Mouse (Mus musculus) retina, postnatal 7 days (tissue): ENCODE data around the gene Morn5.

Experiments used
- DNase-seq: peaks from one replicate; pipeline ENCODE4 v3.0.0-alpha.2; 2012; ENCODE audit warnings: low read depth, low spot score

The Morn5 gene

DNA sequence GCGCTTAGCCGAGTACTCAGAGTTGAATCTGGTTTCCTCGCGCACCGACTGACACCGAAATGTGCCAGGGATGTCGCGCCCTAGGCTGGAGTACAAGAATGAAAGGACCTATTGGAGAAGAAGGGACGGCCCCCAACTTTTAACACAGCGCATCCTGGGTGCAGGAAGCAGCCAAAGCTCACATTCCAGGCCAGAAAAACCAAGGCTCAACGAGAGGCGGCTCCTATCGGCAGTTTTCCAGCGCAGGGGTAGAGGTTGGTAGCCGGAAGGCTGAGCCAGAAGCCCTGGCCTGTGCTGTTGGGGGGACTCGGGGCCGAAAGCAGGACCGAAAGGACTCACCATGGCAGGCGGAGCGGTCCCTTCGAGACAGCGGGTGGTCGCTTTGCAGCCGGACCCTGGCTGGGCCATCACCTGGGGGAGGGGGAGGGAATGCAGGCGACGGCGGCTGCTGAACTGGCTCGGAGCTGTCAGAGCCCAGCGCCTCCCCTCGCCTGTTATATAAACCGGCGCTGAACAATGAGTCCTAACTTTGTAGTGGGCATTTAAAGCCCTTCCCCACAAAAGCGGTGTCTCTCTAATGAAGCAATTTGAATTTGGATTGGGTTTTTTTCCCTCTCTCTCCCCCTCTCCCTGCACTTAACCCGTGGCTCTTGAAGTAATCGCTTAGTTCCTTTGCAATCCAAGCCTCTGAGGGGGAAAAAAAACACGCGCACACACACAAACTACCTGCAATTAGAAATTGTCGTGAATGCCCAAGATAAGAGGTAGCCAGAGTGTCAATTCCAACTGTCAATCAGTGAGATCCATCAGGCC, 54.5 kb downstream of the Morn5 start:
- DNase-seq = no peak

DNA sequence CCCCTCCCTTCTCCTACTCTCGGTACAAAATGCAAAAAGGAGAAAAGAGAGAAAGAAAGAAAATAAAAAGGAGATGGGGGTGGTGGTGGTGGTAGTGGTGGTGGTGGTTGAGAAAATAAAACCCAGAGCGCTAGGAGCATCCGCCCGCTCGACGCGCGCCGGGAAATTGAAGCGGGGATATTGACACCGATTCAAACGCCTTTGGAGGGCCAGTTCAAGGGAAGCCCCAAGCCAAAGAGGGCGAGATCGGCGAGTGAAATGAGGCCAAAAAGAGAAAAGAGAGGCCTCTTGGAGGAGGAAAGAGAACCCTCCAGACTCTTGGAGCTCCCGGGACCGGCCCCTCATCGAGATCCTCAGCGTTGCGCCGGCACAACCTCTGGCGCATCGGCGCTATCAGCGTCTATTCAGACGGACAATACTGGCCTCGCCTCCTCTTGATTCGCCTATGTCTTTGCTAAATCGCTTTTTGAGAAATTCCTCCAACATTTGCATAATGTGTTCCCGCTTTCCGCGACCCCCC, 55.2 kb downstream of the Morn5 start:
- DNase-seq = no peak

DNA sequence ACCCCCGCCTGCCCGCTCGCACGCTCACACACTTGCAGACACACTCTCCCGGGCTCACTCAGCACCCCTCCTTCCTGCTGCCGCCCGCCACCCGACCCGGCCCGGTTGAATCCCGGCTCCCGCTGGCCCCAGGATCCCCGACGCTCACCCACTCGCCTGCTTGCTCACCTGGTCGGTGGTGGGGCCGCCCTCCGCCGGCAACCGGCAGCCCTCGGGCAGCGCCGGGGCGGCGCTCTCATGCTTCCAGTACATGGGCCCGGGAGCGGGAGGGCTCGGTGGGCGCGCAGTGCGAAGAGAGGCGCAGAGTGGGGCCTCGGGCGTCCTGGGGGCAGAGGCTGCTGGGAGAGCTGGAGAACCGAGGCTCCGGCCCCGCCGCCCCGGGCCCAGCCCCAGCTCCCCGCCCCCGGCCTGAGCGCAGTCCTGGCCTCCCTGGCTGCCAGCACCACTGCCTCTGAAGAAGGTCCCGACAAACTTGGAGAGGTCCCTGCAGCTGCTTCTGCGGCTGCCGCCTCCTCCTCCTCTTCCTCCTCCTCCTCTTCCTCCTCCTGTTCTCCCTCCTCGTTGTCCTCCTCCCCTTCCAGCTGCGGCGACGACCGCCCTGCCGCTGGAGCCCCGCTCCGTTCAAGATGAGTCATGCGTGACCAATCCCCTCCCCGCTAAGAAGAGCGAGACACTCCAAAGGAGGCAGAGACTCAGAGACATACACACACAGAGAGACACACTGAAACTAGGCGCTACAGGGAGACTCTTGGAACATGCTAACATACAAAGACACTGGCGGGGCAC, 55.9 kb downstream of the Morn5 start, which contains the start of gene Lhx6:
Gene Lhx6, minus strand, starts transcription at position 453 of the 786 bp plus-strand sequence.
- no peak for DNase-seq

DNA sequence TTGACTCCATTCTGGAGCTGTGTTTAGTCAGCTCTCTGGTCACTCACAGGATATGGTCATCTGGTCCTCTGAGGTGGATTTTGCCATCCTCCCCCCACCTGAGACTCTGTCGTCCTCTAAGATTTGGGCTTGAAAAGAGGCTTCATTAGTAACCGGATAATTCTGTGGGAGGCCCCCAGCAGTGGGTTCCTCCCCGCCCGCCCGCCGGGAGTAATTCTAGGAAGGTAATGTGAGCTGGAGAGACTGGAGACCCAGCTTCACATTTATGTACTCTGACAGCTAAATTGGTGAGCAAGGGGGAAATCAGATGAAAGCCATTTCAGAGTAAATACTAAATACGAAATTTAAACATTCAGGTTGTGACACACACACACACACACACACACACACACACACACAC, 59.4 kb downstream of the Morn5 start:
- no peak for DNase-seq

DNA sequence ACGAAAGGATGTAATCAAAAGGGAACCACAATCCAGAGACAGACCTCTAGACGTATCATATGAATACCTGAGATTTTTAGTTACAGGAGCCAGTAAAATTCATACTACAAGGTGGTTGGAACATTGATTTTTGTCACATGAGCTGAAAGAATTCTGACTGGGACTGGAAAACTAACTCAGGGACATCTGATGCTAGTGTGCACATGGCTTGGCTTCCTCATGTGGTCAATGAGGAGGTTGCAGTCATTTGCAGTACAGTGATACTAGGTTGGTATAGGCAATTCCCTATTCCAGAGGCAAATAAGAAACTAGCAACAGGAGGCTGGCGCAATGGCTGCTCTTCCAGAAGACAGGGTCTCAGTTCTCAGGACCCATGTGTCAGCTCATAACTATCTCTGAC, 63.4 kb downstream of the Morn5 start:
- no peak for DNase-seq

DNA sequence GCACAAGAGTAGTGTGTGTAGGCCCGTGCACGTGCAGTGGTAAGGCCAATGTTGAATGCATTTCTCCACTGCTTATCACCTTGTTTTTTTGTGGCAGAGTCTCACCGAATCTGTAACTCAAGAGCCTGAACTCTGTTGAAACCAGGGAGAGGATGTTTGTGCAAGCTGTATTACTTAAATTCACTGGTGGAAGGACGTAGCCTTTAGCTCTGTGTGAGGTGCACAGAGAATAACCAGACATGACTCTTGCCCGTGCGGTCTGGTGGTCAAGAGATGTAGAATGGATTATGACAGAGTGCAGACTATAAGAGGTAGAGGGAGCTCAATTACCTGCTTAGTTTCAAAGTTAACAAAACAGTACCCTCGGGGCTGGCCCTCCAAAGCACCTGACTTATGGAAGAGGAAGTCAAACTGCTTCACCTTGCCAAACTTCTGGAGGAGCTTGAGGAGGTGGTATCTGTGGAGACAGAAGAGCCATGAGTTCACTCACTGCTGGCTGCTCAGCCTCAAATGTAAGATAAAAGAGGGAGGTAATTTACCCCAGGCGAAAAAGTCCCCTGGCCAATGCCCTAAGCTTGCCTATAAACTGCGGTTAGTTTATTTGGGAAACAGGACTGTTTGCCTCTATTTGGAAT, 77.7 kb downstream of the Morn5 start:
- DNase-seq = no peak

DNA sequence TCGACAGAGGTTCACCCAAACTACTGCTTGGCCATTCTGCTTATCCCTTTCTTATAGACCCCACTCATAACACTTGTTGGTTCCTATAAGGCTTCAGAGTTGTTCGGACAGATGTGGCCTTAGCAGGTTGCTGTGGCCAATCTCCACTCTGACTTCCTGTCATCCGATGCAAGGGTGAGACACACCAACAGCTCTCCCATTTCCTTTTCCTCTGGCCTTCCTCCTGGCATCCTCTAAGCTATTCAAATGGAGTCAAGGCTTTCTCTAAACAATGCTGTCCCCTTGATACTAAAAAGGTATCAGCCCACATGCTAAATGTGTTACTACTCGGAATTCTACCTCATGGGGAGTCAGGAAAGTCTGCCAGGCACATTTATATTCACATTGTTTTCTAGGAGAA, 78.7 kb downstream of the Morn5 start:
- DNase-seq = no peak

DNA sequence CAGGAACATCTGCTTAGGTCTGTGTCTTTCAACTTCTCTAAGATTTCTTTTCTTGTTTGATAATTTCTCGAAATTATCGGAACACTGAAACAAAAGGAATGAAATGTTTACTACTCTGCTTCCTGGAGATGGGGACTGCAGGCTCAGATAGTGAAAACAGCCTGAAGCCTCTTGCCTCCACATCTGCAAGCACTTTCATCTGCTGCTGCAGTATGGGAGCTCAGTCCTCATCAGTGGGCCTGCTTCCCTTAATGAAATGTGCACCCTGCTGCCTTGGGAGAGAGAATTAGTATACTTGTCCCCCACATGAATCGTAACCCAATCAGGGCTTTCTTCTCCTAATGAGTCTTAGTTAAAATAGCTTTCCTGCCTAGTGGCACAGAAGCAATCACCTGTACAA, 79.8 kb downstream of the Morn5 start:
- DNase-seq = no peak
